Mouse (Mus musculus) megakaryocyte, embryonic 14.5 days (primary cell): Measurements from ENCODE around the gene Med18.

Experiments used
- FLI1 ChIP-seq: IDR thresholded peaks from 2 replicates; pipeline ENCODE4 v1.6.1; 2012; ENCODE audit warnings: low read length, inconsistent platforms, mixed read lengths
- GATA1 ChIP-seq: IDR thresholded peaks from 3 replicates; pipeline ENCODE4 v1.6.1; 2012; ENCODE audit warnings: mixed read lengths, low read length, inconsistent platforms, borderline replicate concordance

GRCm38 (mm10) chr4:132506250-132506649, 42.5 kb upstream of the Med18 start:
- TF ChIP-seq GATA1 = no peak
- no peak for TF ChIP-seq FLI1
